Mouse (Mus musculus): ENCODE measurements around the gene Kbtbd6. TPM values are rescaled to one million over a fixed set of nuclear protein-coding genes. Genes with fewer than 3 reads are reported as not detected.

Kbtbd6 gene
- polyA plus RNA-seq, 1 experiment from 2014 or later, result 2.0 TPM

- Histone ChIP-seq H3K4me2 (ENCODE audit: low read length) (no peak overlapping the region), H3K27ac (no peak overlapping the region), H3K4me1 (replicated peaks; ENCODE audit: insufficient read depth, low read length) (peaks cover 4% of the 10 kb centered on the region; the same call in 1 of the 2 replicates), H3K9ac (ENCODE audit: low read depth, low read length) (no peak overlapping the region), H3K9me3 (replicated peaks; ENCODE audit: low read length) (no peaks in the 10 kb centered on the region), H3K36me3 (ENCODE audit: insufficient read depth, low read length) (0 out of 2 replicates have a peak, but pooled peaks cover 2% of the 10 kb centered on the region), H3K27me3 (ENCODE audit: insufficient read depth, low read length) (no peaks in the 10 kb centered on the region), H3K4me3 (replicated peaks; ENCODE audit: low read depth, low read length) (no peak overlapping the region)
- TF ChIP-seq CTCF (IDR thresholded peaks at IDR 0.05; ENCODE audit: low read depth), result no peak
- DNase-seq (ENCODE audit: low spot score) (no peak), ATAC-seq (replicated peaks; ENCODE audit: low FRiP score, low read depth) (no peak)
- 73% methylated on average over 9 of the region's 9 CpGs for WGBS
These were observed 47.7 kb downstream of the Kbtbd6 start for GRCm38 (mm10) chr14:79499326-79499725.

- no peak overlapping the region for H3K4me2 ChIP-seq (ENCODE audit: low read length)
- no peak for DNase-seq (ENCODE audit: low spot score)
- H3K36me3 ChIP-seq (ENCODE audit: insufficient read depth, low read length), result 0 out of 2 replicates have a peak, but pooled peaks cover 2% of the 10 kb centered on the region
- no peak overlapping the region for H3K4me3 ChIP-seq (replicated peaks; ENCODE audit: low read depth, low read length)
- no peak overlapping the region for H3K9ac ChIP-seq (ENCODE audit: low read depth, low read length)
- H3K27ac ChIP-seq, result no peak overlapping the region
- no peaks in the 10 kb centered on the region for H3K27me3 ChIP-seq (ENCODE audit: insufficient read depth, low read length)
- TF ChIP-seq CTCF (IDR thresholded peaks at IDR 0.05; ENCODE audit: low read depth), result no peak
- no peaks in the 10 kb centered on the region for H3K9me3 ChIP-seq (replicated peaks; ENCODE audit: low read length)
- H3K4me1 ChIP-seq (replicated peaks; ENCODE audit: insufficient read depth, low read length), result peaks cover 4% of the 10 kb centered on the region; the same call in 1 of the 2 replicates
- no peak for ATAC-seq (replicated peaks; ENCODE audit: low FRiP score, low read depth)
- WGBS, result 74% methylated on average over 4 of the region's 4 CpGs
These were observed 49.1 kb downstream of the Kbtbd6 start for GRCm38 (mm10) chr14:79500756-79501155.

- no peak for ATAC-seq (replicated peaks; ENCODE audit: low FRiP score, low read depth)
- H3K36me3 ChIP-seq (ENCODE audit: insufficient read depth, low read length), result 0 out of 2 replicates have a peak, but pooled peaks cover 2% of the 10 kb centered on the region
- 55% methylated on average over 5 of the region's 5 CpGs for WGBS
- DNase-seq (ENCODE audit: low spot score), result no peak
- H3K4me1 ChIP-seq (replicated peaks; ENCODE audit: insufficient read depth, low read length), result peaks cover 4% of the 10 kb centered on the region; the same call in 1 of the 2 replicates
- peak overlapping the region; percentile 5 for H3K27ac ChIP-seq
- H3K4me2 ChIP-seq (ENCODE audit: low read length), result no peak overlapping the region
- no peaks in the 10 kb centered on the region for H3K9me3 ChIP-seq (replicated peaks; ENCODE audit: low read length)
- no peak overlapping the region for H3K9ac ChIP-seq (ENCODE audit: low read depth, low read length)
- no peaks in the 10 kb centered on the region for H3K27me3 ChIP-seq (ENCODE audit: insufficient read depth, low read length)
- no peak overlapping the region for H3K4me3 ChIP-seq (replicated peaks; ENCODE audit: low read depth, low read length)
- TF ChIP-seq CTCF (IDR thresholded peaks at IDR 0.05; ENCODE audit: low read depth), result no peak; the same call in 1 of the 2 replicates
These were observed 51.9 kb downstream of the Kbtbd6 start for GRCm38 (mm10) chr14:79503371-79504075.

Other genes with a start within 250 kb of the Kbtbd6 start
- gene Zfp957, start 204.5 kb upstream of the Kbtbd6 start, polyA plus RNA-seq (2015; fragmentation: Nextera tagmentation; extraction: Ambion mirVana), result not detected in 2 replicates
- 60.1 and 70.7 TPM in 2 replicates for gene Rgcc, start 150.2 kb upstream of the Kbtbd6 start, polyA plus RNA-seq (2015; fragmentation: Nextera tagmentation; extraction: Ambion mirVana)
- gene Naa16, start 61.1 kb upstream of the Kbtbd6 start, polyA plus RNA-seq (2015; fragmentation: Nextera tagmentation; extraction: Ambion mirVana), result 30.7 and 32.5 TPM in 2 replicates
- 10.9 and 12.2 TPM in 2 replicates for gene Mtrf1, start 54.1 kb upstream of the Kbtbd6 start, polyA plus RNA-seq (2015; fragmentation: Nextera tagmentation; extraction: Ambion mirVana)
- 9.7 and 10.1 TPM in 2 replicates for gene Kbtbd7, start 25.3 kb upstream of the Kbtbd6 start, polyA plus RNA-seq (2015; fragmentation: Nextera tagmentation; extraction: Ambion mirVana)
- 18.2 and 18.3 TPM in 2 replicates for gene Elf1, start 29.4 kb downstream of the Kbtbd6 start, polyA plus RNA-seq (2015; fragmentation: Nextera tagmentation; extraction: Ambion mirVana)
- gene Wbp4, start 29.7 kb downstream of the Kbtbd6 start, polyA plus RNA-seq (2015; fragmentation: Nextera tagmentation; extraction: Ambion mirVana), result 46.8 and 47.6 TPM in 2 replicates
- 119 and 122 TPM in 2 replicates for gene Sugt1, start 135.9 kb downstream of the Kbtbd6 start, polyA plus RNA-seq (2015; fragmentation: Nextera tagmentation; extraction: Ambion mirVana)
- gene Cnmd, start 210.3 kb downstream of the Kbtbd6 start, polyA plus RNA-seq (2015; fragmentation: Nextera tagmentation; extraction: Ambion mirVana), result 1.7 and 3.1 TPM in 2 replicates

All from kidney, postnatal 0 days (tissue).